Mouse (Mus musculus) liver, embryonic 14.5 days (tissue): ENCODE measurements at regions not wholly inside any gene's neighbourhood (a gene's known extent, or its start where the extent isn't known, plus 50 kb on each side); places are given as distances from the start of the nearest gene placed in this dataset.

Experiments used
- CTCF ChIP-seq: IDR thresholded peaks from 2 replicates; pipeline ENCODE4 v1.5.1; 2016; ENCODE audit warnings: antibody characterized with exemption, low read depth, control low read depth
- EP300 ChIP-seq: IDR thresholded peaks from 2 replicates; pipeline ENCODE4 v1.6.1; 2016; ENCODE audit warnings: antibody characterized with exemption, low read depth

DNA sequence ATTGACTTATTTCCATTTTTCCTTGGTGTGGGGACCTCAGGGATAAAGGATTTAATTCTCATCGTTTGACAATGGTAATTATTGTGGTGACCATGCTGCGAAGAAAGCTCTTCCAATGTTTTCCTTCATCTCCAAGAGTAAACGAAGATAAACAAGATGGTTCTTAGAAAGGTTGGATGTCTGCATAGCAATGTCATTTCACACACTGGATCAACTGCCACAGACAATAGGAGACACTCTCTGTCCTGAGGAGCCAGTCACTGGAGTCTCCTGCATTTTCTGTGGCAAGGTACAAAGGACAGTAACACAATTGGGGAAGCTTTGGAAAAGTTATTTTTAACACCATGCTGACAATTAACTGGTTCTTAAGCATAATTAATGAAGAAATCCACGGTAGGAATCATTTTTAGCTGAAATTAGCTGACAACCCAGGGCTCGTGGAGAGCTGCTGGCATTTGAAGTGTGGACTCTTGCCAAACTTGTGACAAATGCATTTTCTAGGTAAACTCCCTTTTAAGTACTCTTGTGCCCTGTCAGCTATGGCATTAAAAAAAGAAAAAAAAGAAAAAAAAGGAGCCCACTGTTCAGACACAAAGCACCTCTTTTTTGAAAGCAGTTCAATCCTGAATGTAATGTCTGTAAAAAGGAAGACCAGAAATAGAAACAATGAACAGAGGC is 475.8 kb downstream of the Otol1 start:
- no peak for TF ChIP-seq CTCF
- TF ChIP-seq EP300: no peak
